Mouse (Mus musculus): ENCODE data around the gene Epn3.

Epn3 gene

GRCm38 (mm10) chr11:94471740-94472584 is 27.8 kb downstream of the Epn3 start:
- DNase-seq (ENCODE audit: extremely low spot score, low spot score): peak; percentile 39

- peak; percentile 57 for DNase-seq (ENCODE audit: extremely low spot score, low spot score)
These were observed 29.4 kb downstream of the Epn3 start for GRCm38 (mm10) chr11:94470391-94470790.

- DNase-seq (ENCODE audit: extremely low spot score, low spot score): no peak
These were observed 30.4 kb downstream of the Epn3 start for GRCm38 (mm10) chr11:94469136-94470064.

GRCm38 (mm10) chr11:94468582-94469064 is 31.2 kb downstream of the Epn3 start:
- DNase-seq (ENCODE audit: extremely low spot score, low spot score): peak; percentile 83

- no peak for DNase-seq (ENCODE audit: extremely low spot score, low spot score)
These were observed 33.4 kb downstream of the Epn3 start for GRCm38 (mm10) chr11:94466333-94466855.

- DNase-seq (ENCODE audit: extremely low spot score, low spot score): no peak
These were observed 35.6 kb downstream of the Epn3 start for GRCm38 (mm10) chr11:94464170-94464569.

- no peak for DNase-seq (ENCODE audit: extremely low spot score, low spot score)
These were observed 37.9 kb downstream of the Epn3 start for GRCm38 (mm10) chr11:94461856-94462255.

GRCm38 (mm10) chr11:94457001-94457400 is 42.8 kb downstream of the Epn3 start:
- no peak for DNase-seq (ENCODE audit: extremely low spot score, low spot score)

- DNase-seq (ENCODE audit: extremely low spot score, low spot score): no peak
These were observed 43.4 kb downstream of the Epn3 start for GRCm38 (mm10) chr11:94456347-94456746.

- DNase-seq (ENCODE audit: extremely low spot score, low spot score): no peak
These were observed 44.5 kb downstream of the Epn3 start for GRCm38 (mm10) chr11:94455161-94455820.

GRCm38 (mm10) chr11:94454756-94455155 is 45.0 kb downstream of the Epn3 start:
- DNase-seq (ENCODE audit: extremely low spot score, low spot score): no peak

GRCm38 (mm10) chr11:94451091-94451773 is 48.5 kb downstream of the Epn3 start:
- no peak for DNase-seq (ENCODE audit: extremely low spot score, low spot score)

GRCm38 (mm10) chr11:94449886-94450285 is 49.9 kb downstream of the Epn3 start:
- no peak for DNase-seq (ENCODE audit: extremely low spot score, low spot score)

GRCm38 (mm10) chr11:94449239-94449638 is 50.5 kb downstream of the Epn3 start:
- no peak for DNase-seq (ENCODE audit: extremely low spot score, low spot score)

GRCm38 (mm10) chr11:94447017-94447416 is 52.8 kb downstream of the Epn3 start:
- DNase-seq (ENCODE audit: extremely low spot score, low spot score): no peak

- no peak for DNase-seq (ENCODE audit: extremely low spot score, low spot score)
These were observed 54.5 kb downstream of the Epn3 start for GRCm38 (mm10) chr11:94445300-94445699.

- DNase-seq (ENCODE audit: extremely low spot score, low spot score): no peak
These were observed 54.9 kb downstream of the Epn3 start for GRCm38 (mm10) chr11:94444829-94445228.

- DNase-seq (ENCODE audit: extremely low spot score, low spot score): no peak
These were observed 58.0 kb downstream of the Epn3 start for GRCm38 (mm10) chr11:94441752-94442151.

GRCm38 (mm10) chr11:94441122-94441521 is 58.7 kb downstream of the Epn3 start:
- DNase-seq (ENCODE audit: extremely low spot score, low spot score): no peak

GRCm38 (mm10) chr11:94440421-94440820 is 59.4 kb downstream of the Epn3 start:
- DNase-seq (ENCODE audit: extremely low spot score, low spot score): no peak
